Mouse (Mus musculus): ENCODE data around the gene Wdr6.

Wdr6 gene

DNA sequence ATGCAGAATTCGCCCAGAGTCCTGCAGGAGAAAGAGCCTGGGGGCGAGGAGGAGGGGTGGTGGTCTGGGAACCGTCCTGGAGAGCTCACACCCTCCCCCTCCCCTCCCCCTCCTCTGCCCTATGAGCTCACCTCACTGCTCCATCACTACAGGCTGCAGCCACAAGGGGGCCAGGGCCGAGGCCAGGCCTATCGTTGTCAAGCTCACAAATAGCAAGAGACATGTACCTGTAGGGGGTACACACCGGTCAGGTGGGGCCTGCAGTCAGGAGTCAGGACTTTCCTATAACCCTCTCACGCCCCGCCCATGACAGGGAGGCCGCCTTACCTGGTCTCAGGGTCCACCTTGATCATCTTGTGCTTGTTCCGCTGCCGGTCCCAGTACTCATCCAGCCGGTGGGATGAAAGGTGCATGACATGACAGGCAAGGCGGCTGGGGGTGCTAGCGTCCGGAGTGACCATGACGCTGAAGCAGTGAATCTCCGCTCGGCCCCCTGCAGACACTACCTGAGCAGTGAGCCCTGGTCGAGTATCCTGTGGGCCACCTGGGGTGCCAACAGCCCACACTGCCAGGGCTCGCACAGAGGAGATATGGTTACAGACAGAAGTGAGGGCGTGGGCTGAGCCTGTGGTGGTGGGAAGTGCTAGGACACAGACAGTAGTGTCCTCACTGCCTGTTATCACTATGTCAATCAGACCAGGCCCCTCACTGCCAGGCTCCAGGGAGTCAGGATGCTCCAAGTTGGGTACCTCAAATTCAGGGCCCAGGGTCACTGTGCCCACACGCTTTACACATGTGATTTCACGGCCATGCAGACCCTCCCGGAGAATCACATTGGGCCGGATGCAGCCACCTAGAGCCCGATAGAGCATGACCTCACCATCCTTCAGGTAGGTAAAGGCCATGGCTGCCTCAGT is 4.5 kb downstream of the Wdr6 start:
- CTCF ChIA-PET, result no interaction called here

DNA sequence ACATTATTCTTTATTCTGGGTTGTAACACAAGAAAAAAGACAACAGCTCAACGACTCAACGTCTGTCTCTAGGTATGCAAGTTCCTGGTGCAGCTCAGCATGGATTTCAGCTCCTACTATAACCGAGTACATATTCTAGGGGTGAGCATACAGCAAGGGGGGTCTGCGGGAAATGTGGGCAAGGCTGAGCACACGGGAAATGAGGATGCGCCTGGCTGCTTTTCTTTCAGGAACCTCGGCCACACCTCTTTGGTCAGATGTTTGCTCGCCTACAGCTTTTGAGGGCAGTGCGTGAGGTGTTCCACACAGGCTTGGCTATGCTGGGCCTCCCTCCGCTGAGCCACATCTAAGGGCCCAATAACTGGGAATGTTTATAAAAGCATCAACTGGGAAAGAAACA is 6.2 kb downstream of the Wdr6 start:
- CTCF ChIA-PET, result interaction anchor here (0.6 kb wide), 1 partner anchor 83 kb away, joined by 3 read pairs; no protein-coding TSS in a partner anchor

DNA sequence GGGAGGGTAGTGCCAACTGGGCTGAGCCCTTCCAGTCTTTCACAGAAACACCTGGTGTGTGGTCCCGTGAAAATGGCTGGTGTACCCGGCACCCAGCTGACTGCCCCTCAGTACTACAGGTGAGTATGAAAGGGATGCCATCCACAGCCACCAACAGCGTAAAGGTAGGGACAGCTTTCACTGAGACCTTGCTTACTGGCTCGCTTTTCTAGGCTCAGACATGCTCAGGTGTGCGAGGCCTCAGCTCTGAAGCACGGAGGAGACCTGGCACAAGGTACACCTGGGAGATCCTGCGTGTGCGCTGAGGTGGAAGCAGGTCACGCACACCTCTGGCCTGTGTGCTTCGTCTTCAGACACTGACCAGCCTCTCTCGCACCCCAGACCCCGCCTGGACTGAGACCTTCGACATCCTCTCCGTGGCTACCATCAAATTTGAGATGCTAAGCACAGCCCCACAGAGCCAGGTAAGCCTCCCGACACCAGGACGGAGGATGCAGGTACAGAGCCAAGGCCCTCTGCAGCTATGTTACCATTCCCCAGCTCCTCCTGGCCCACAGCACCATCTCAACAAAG is 7.1 kb downstream of the Wdr6 start:
- CTCF ChIA-PET, result interaction anchor here (0.6 kb wide), 1 partner anchor 82 kb away, joined by 3 read pairs; no protein-coding TSS in a partner anchor

DNA sequence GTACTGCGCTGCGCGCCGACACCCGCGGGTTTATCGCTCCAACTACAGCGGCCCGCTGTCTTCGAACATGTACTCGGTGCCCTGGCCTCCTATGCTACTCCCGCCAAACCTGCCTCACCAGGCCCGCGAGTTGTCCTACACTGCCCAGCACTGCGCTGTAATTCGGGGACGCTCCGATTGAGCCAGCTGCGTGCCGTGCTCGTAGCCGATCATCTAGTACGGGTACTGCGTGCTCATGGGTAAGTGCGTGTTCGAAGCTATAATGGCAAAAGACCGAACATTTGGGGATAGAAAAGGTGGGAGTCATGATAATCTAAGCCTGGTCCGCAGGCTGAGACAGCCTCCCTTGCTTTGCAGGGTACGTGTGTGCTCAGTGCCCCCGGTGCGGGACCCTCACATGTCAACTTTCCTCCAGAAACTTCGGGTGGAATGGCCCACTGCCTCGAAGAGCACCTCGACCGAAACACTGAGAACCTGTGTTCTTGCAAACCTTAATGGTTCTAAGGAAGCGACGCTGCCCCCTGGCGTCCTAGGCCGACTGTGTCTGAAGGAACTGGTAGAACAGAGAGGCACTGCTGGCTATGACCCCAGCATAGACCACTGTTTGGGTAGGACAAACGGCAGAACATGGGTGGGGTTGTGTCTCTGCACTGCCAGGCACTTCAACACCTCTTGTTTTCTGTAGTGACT is 8.2 kb downstream of the Wdr6 start:
- CTCF ChIA-PET, result interaction anchor here (0.5 kb wide), 1 partner anchor 225 kb away, joined by 3 read pairs; no protein-coding TSS in a partner anchor

DNA sequence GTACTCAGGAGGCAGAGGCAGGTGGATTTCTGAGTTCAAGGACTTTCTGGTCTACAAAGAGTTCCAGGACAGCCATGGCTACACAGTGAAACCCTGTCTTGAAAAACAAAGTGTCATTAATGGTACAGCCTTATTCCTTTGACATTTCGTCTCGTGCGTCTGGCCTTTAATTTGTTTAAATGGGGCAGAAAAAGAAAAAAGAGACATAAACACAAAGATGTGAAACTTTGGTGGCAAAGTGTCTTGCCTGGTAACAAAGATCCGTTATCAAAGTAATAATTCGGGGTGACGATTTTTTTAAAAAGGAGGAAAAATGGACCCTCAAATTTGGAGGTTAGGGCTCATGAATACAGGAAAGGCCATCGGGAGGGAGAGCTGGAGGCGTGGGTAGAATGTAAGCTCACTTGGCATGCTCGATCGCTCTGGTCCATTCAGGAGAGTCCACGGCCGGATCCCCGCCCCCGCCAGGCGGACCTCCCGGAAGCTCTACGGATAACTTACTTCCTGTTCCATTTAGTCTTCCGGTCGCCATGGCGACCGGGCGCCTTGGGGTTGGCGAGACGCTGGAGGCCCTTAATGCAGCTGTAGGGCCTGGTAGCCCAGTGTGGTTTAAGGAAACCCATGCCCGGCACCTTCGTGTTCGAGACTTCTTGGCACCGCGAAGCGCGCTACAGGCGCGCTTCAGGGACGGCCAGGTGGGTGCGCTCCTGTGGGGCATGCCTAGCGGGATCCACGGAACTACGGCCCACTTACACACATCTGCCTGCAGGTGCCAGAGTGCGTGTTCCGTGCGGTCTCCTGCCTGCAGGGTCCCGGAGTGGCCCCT is 8.9 kb downstream of the Wdr6 start, which contains the start of gene Dalrd3:
Gene Dalrd3, plus strand, starts transcription at position 506 of the 826 bp plus-strand sequence.
- CTCF ChIA-PET, result interaction anchor here (0.5 to 0.6 kb wide), 2 partner anchors 44 to 224 kb away, joined by 3 read pairs; no protein-coding TSS in a partner anchor

DNA sequence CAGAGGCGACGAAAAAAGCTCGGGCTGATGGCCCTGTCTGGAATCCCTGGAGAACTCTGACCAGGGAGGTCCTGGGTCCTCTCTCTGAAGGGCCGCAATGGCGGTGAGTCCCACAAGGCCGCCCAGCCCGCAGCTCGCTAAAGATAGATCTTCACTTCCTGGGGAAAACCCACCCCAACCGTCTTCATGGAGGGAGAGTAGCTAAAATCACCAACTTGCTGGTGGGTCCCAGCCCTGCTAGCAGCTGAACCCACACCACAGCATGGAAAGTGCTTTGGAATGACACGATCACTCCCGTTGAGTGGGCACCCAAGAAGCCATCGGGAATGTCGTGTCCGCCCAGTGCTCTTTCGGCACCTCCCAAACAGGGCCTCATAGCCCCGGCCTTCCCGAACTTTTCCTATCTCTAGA is 10.0 kb downstream of the Wdr6 start:
- CTCF ChIA-PET, result no interaction called here

DNA sequence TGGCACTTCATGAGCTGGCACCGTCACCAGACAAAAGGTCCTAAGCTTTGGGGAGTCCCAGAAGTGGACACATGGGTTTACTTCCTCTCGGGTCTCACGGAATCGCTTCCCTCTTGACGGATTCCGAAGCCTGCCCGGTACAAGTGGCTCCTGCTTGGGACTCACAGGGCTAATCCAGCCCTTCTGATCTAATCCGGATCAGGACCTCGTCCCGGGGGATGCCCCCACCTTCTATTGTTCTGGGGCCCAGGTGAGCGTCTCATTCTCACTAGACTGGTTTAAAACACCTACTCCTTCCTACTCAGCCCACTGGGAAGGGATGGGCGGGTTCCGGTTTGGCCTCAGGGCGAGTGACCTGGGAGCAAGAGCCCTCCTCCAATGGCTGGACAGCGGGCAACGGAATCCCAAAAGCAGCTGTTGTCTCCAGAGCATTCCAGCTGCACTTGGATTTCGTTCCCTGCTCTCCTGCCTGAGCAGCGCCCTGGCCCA is 10.6 kb downstream of the Wdr6 start:
- CTCF ChIA-PET, result interaction anchor here (0.6 kb wide), 1 partner anchor 37 kb away, joined by 3 read pairs; no protein-coding TSS in a partner anchor

DNA sequence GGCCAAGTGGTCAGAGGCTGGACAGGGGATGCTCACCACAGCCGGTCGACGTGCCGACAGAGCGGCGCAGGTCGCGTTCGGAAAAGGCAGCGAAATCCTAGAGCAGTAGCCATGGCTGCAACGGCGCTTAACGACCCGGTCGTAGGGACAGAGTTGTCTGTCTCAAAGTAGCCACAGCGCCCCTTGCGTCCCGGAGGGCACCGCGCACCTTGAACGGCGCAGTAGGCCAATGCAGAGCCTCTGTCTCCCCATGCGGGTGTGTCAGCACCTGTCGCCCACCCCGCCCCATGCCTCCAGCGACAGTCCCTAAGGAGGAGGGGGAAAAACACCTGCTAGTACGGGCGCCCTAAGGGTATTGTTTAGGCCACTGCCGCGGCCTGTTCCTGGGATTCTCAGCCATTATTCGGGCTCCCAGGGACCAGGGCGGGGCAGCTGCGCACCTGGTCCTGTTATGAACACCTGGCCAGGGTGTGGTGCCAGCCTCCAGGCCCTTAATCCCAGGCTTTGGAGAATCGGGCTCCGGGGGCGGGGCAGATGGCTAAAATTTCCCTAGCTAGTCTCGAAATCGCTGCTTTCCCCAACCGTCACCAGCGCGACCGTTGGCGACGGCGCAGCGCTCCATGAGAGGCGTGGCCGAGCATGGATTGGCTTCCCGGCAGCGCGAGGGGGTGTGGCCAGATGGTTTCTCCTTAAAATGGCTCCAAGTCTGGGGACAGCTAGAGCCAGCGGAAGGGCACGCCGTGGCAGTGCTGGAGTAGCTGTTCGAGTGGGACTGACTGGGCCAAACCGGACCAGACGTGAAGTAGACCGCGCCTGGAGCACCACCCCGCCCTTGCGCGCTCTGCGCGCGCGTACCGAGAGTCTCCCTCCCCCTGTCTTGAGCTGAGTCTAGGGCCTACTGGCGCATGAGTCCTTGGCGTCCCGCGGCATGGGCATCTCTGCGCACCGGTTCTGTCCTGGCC is 11.4 kb downstream of the Wdr6 start, which contains the start of gene Ndufaf3:
Gene Ndufaf3, minus strand, starts transcription at position 620 of the 962 bp plus-strand sequence.
- CTCF ChIA-PET, result interaction anchor here (0.5 to 0.6 kb wide), 3 partner anchors 36 to 1017 kb away, joined by 3 to 7 read pairs (median 3); no protein-coding TSS in a partner anchor

DNA sequence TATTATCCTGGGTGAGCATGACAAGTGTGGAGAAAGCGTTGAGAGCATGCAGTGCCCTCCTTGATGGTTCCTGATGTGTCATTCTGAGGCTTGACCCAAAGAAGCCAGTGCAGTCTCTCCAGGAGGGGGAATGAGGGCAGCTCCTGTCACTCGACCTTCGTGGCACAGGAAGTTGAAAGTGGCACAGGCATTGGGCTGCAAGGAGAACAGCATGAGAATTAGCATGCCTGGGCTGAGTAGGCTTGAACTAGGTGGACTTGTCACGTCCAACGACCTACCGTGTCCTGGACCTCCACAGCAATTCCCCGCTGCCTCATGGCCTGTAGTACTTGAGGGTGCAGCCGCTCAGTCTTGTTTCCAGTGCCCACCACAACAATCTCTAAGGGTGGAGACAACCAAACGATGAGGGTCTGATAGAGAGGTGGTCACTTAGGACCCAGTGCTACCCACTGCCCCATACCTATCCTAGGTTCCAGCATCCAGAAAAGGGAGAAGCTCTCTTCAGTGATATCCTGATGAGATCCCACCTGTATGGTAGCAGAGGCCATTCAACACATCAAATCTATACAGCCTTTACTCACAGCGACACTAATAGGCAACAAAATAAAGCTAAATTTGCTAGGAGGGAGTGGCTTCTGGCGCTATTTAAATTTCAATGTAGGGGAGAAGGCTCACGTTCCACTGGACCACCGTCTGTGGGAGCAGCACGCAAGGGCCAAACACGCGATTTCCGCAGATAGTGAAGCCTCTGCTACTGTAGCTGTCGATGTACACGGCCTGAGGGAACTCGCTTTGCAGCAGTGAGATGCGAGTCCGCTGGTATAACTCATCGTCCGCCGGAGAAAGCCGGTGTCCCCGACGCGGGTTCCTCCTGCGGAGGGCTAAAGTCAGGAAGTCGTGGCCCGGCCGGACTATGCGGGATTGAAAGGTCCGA is 12.4 kb downstream of the Wdr6 start:
- CTCF ChIA-PET, result interaction anchor here (0.5 to 0.9 kb wide), 3 partner anchors 373 to 1016 kb away, joined by 3 to 7 read pairs (median 3); no protein-coding TSS in a partner anchor

DNA sequence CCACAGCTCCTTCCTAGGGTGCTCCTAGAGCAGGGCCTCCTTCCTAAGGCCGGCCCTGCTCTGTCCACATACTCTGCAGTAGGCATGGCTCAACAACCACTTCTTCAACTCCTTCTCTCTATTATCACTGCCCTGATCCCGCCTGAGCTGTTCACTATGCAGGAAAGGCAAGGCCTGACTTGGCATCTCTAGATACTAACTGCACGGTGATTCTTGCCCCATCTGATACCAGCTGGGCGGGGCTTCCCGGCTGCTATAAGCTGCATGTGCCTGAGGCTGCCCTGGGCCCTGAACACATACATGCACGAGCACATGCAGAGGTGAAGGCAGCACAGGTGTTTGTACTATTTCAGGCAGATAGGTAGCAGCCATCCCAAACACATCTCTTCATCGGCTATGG is 14.4 kb downstream of the Wdr6 start:
- CTCF ChIA-PET, result no interaction called here

DNA sequence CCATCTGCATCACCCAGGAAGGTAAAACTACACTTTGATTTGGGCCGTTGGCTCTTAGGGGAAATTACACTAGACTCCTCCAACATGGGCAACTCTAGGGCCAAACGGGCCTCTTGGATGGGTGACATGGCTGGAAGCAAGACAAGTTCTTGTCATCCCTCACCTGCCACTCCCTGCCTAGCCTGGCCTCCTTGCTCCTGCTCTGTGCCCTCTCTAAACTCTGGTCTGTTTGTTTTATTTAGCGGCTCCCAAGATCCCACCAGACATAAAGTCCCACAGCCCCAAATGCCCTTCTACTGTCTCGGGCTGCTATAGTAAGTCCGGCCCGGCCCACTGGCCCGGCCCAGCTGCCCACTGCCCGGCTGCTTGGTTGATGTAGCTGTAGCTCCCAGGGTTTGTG is 14.9 kb downstream of the Wdr6 start:
- CTCF ChIA-PET, result no interaction called here

DNA sequence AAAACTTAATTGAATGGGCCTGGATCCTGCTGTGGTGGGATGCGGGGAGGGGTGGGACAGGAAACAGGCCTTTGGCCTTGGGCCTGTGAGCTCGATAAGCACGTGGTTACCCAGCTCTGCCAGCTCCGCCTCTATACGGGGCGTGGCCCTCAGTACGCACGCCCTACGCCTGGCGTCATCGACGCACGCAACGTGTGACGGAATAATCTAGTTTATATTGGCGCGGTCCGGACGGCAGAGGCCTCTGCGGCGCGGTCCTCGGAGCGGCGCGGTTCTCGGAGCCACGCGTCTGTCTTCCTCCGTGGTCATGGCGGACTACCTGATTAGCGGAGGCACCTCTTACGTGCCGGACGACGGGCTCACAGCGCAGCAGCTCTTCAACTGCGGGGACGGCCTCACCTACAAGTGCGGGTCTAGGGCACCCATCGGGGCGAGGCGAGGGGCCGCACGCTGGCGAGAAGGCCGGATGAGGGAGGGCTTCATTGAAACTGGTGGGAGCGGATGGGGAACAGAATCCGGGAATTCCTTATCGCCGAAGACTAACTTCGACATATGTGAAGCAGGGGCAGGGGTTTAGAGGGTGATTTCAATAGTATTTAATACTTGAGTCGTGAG is 18.2 kb downstream of the Wdr6 start, which contains the start of gene Impdh2:
Gene Impdh2, plus strand, starts transcription at position 60 of the 615 bp plus-strand sequence.
- CTCF ChIA-PET, result interaction anchor here (0.7 kb wide), 2 partner anchors 24 to 51 kb away, joined by 6 to 9 read pairs; no protein-coding TSS in a partner anchor

DNA sequence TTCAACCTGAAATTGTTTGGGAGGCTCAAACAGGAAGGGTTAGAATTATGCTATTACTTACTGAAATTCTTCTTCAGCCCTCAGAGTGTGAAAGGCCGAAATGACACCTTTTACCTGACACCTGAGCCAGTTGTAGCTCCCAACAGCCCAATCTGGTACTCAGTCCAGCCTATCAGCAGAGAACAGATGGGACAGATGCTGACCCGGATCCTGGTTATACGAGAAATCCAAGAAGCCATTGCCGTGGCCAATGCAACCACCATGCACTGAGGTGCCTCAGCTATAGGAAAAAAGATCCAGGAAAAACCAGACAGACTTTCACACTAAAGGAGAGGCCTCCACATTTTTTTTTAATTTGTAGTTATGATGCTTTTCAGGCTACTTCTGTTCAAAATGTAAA is 19.4 kb downstream of the Wdr6 start:
- CTCF ChIA-PET, result interaction anchor here (0.6 kb wide), 1 partner anchor 37 kb away, joined by 4 read pairs; no protein-coding TSS in a partner anchor

DNA sequence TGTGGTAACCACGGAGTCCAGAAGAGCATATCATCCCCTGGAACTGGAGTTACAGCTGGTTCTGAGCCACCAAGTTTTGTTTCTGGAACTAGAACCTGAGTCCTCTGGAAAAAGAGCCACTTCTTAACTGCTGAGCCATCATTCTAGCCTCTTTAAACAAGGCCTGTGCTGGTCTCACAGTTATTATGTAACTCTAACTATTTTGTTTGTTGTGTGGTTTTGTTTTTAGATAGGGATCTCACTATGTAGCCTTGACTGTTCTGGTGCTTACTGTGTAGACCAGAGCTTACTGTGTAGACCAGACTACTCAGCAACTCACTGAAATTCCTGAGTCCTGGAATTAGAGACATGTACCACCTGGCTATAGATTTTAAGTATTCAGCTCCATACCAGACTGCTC is 31.7 kb downstream of the Wdr6 start:
- CTCF ChIA-PET, result no interaction called here

DNA sequence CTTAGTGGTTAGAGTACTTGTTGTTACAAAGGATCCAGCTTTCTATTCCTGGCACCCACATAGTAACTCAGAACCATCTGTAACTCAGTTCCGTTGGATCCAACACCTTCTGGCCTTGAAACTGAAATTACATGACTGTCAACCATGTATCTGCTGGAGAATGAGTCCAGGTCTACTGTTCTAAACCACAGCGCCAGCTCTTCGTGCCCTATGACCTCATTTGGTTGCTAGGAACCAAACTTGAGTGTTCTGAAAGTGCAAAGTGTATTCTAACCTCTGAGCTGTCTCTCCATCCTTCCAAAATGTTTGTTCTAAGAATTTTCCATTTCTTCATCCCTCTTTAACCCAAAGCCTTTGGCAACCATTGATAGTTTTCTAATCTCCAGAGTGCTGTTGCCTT is 32.6 kb downstream of the Wdr6 start:
- CTCF ChIA-PET, result no interaction called here

DNA sequence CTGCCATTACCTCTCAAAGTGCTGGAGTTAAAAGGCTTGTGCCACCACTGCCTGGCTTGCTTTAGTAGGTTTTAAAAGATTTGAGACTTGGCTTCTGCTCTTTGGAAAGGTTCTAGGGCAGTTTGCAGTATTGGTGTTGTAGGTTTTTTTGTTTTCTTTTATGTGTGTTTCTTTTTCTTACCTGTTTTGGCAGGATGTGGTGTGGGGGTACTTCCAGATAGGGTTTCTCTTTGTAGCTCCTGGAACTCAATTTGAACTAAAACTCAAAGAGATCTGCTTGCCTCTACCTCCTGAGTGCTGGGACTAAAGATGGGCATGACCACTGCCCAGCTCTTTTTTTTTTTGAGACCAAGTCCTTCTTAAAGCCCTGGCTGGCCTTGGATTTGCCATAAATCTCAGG is 37.7 kb downstream of the Wdr6 start:
- CTCF ChIA-PET, result interaction anchor here (0.7 kb wide), 1 partner anchor 344 kb away, joined by 3 read pairs; no protein-coding TSS in a partner anchor

DNA sequence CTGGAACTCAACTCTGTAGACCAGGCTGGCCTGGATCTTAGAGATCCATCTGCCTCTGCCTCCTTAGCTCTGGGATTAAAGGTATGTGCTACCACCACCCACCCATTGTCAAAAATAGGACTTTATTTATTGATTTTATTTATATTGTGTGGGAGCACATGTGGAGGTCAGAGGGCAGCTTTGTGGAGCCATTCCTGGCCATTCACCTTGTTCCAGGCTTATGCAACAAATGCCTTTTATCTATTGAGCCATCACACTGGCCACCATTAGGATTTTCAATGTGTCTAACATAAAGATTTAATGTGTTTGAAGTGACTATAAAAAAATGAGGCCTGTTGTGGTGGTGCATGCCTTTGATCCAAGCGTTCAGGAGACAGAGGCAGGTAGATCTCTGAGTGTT is 47.0 kb downstream of the Wdr6 start:
- CTCF ChIA-PET, result no interaction called here

DNA sequence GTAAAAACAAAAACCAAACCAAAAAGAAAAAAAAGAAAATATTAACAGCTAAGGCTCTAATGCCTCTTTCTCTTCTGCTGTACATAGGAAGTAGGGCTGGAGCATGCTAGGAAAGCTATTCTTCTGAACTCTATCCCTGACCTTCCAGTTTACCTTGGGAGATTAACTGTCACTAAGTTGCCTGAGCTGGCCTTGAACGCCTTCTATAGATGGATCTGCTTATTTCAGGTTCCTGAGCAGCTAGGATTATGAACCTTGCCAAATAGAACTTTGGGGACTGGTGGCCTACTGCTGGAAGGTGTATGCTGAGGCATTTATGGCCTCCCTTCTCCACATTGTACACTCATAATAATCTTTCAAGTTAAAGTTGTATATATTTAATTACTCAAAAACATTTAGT is 47.6 kb downstream of the Wdr6 start:
- CTCF ChIA-PET, result interaction anchor here (0.8 kb wide), 1 partner anchor 37 kb away, joined by 3 read pairs; the partner anchor contains the start of gene Ndufaf3
